In genomic region chr6:82753638-82754361, GRCm38 (mm10) we compare ENCODE assay signal across 9 mouse cellular contexts. TPM values are rescaled to one million over a fixed set of nuclear protein-coding genes. Genes with fewer than 3 reads are reported as not detected.
DNase-seq lines count a peak whose midpoint lies in the region; ATAC-seq and TF ChIP-seq lines count a peak whose summit lies in the region.
"Had no signal": no experiment of that assay in that cellular context is flagged by ENCODE, and none has a peak within 500 bp of the region (broad histone marks: within the 10 kb centered on the region; RNA-seq: fewer than 3 reads in every experiment).

No protein-coding gene starts in this region.

- TF ChIP-seq RAD21 in MEL (IDR thresholded peaks at IDR 0.05; ENCODE audit: low read depth, low read length), result no peak

- 0 out of 2 replicates have a peak overlapping the region, but pooled peaks have one; percentile 6 for H3K4me2 ChIP-seq in heart, embryonic 12.5 days

- no peak for TF ChIP-seq POLR2A in MEL (IDR thresholded peaks at IDR 0.05; ENCODE audit: control insufficient read depth in 1 of 2, insufficient read depth in 1 of 2, low read depth in 1 of 2, low read length in 2 of 2, poor library complexity in 1 of 2)
- no peak for TF ChIP-seq POLR2A in thymus, adult 2 months (IDR thresholded peaks at IDR 0.05; ENCODE audit: control insufficient read depth, extremely low read depth, insufficient read depth, low read length, poor library complexity)

- no peak overlapping the region for H3K4me3 ChIP-seq in heart, embryonic 10.5 days
- H3K4me3 ChIP-seq in MEL (ENCODE audit: control insufficient read depth in 1 of 2, insufficient read depth in 1 of 2, low read depth in 2 of 2, low read length in 2 of 2), result no peak overlapping the region
- no peak overlapping the region for H3K4me3 ChIP-seq in heart, embryonic 12.5 days
- H3K4me3 ChIP-seq in thymus, adult 2 months (ENCODE audit: control insufficient read depth, insufficient read depth, low read length), result no peak overlapping the region

- no peaks in the 10 kb centered on the region for H3K9me3 ChIP-seq in heart, embryonic 10.5 days
- H3K9me3 ChIP-seq in MEL (replicated peaks; ENCODE audit: insufficient read depth, low read length), result no peaks in the 10 kb centered on the region
- H3K9me3 ChIP-seq in heart, embryonic 12.5 days (replicated peaks), result no peaks in the 10 kb centered on the region

- peak overlapping the region; percentile 54; the same call in 1 of the 2 replicates for H3K27ac ChIP-seq in heart, embryonic 10.5 days
- H3K27ac ChIP-seq in MEL (ENCODE audit: control insufficient read depth, low read depth, low read length), result no peak overlapping the region
- H3K27ac ChIP-seq in heart, embryonic 12.5 days (ENCODE audit: poor library complexity, severe bottlenecking), result peak overlapping the region; percentile 73
- no peak overlapping the region for H3K27ac ChIP-seq in thymus, adult 2 months (ENCODE audit: control insufficient read depth, insufficient read depth, low read length)

- 65% methylated on average over 14 of the region's 14 CpGs for WGBS in heart, embryonic 10.5 days
- WGBS in heart, embryonic 12.5 days, result 63% methylated on average over 14 of the region's 14 CpGs
- 77% methylated on average over 14 of the region's 14 CpGs for WGBS in thymus, adult 2 months

- peaks cover 3% of the 10 kb centered on the region for H3K79me2 ChIP-seq in MEL (ENCODE audit: control insufficient read depth, insufficient read depth, low read length, poor library complexity)

- peaks cover 39% of the 10 kb centered on the region for H3K36me3 ChIP-seq in heart, embryonic 10.5 days
- H3K36me3 ChIP-seq in MEL (ENCODE audit: control insufficient read depth in 1 of 2, insufficient read depth in 2 of 2, low read length in 2 of 2), result peaks cover 14 to 17% of the 10 kb centered on the region in 2 experiments
- H3K36me3 ChIP-seq in heart, embryonic 12.5 days, result peaks cover 16% of the 10 kb centered on the region
- H3K36me3 ChIP-seq in thymus, adult 2 months (ENCODE audit: control insufficient read depth, insufficient read depth, low read length), result no peaks in the 10 kb centered on the region

- peaks cover 65% of the 10 kb centered on the region for H3K4me1 ChIP-seq in heart, embryonic 10.5 days
- H3K4me1 ChIP-seq in MEL (ENCODE audit: control insufficient read depth in 1 of 2, insufficient read depth in 2 of 2, low read length in 2 of 2), result peaks cover 13 to 33% of the 10 kb centered on the region in 2 experiments
- H3K4me1 ChIP-seq in heart, embryonic 12.5 days (replicated peaks), result peaks cover 68% of the 10 kb centered on the region
- no peaks in the 10 kb centered on the region; the same call in 1 of the 2 replicates for H3K4me1 ChIP-seq in thymus, adult 2 months (replicated peaks; ENCODE audit: control insufficient read depth, insufficient read depth, low read length)

- intact Hi-C loops in heart, postnatal 25 days (cut with DNase I), result no loop called here

- no peak overlapping the region for H3K9ac ChIP-seq in MEL (ENCODE audit: control insufficient read depth, low read depth, low read length, poor library complexity, severe bottlenecking)
- H3K9ac ChIP-seq in heart, embryonic 12.5 days, result no peak overlapping the region

- TF ChIP-seq EP300 in MEL (IDR thresholded peaks at IDR 0.05; ENCODE audit: low read depth in 1 of 2, low read length in 2 of 2), result peak in 1 of 2 experiments; percentile 40; a peak in 1 of 4 replicates

- no peaks in the 10 kb centered on the region for H3K27me3 ChIP-seq in heart, embryonic 10.5 days (ENCODE audit: insufficient read depth, poor library complexity, severe bottlenecking)
- H3K27me3 ChIP-seq in MEL (ENCODE audit: control insufficient read depth in 1 of 2, insufficient read depth in 2 of 2, low read length in 2 of 2), result no peaks in the 10 kb centered on the region
- no peaks in the 10 kb centered on the region for H3K27me3 ChIP-seq in heart, embryonic 12.5 days (replicated peaks)
- no peaks in the 10 kb centered on the region for H3K27me3 ChIP-seq in thymus, adult 2 months (ENCODE audit: control insufficient read depth, insufficient read depth, low read length)

- no peak for ATAC-seq in heart, embryonic 12.5 days (ENCODE audit: insufficient number of reproducible peaks, low FRiP score)
- peak; percentile 74 for ATAC-seq in megakaryocyte, adult 5-6 weeks (ENCODE audit: poor library complexity, severe bottlenecking)

- no peak for DNase-seq in heart, embryonic 10.5 days (ENCODE audit: low spot score)
- DNase-seq in heart, postnatal 25 days (ENCODE audit: low spot score), result no peak
- DNase-seq in MEL (ENCODE audit: low read depth, low spot score), result no peak
- no peak for DNase-seq in kidney, adult 8-10 months
- no peak for DNase-seq in thymus, adult 2 months
- no peak for DNase-seq in adrenal gland, adult 8-10 months
- DNase-seq: adrenal gland, postnatal 25 days had no signal

- TF ChIP-seq CTCF in MEL (IDR thresholded peaks at IDR 0.05 in 2 of 3, conservative IDR thresholded peaks at IDR 0.05 in 1 of 3; ENCODE audit: control insufficient read depth in 1 of 3, insufficient read depth in 1 of 3, low read depth in 2 of 3, low read length in 3 of 3, poor library complexity in 1 of 3, severe bottlenecking in 1 of 3), result peak in 2 of 3 experiments; percentile 34; a peak in 2 of 6 replicates
- no peak for TF ChIP-seq CTCF in thymus, adult 2 months (IDR thresholded peaks at IDR 0.05; ENCODE audit: borderline replicate concordance, control insufficient read depth, extremely low read depth, insufficient read depth, low read length, poor library complexity)

TF ChIP-seq in MEL, 35 proteins besides CTCF, POLR2A, EP300 and RAD21:
- TF ChIP-seq RCOR1 (IDR thresholded peaks at IDR 0.05; ENCODE audit: low read depth, low read length) (peak; percentile 34; the same call in 1 of the 2 replicates), TCF12 (IDR thresholded peaks at IDR 0.05; ENCODE audit: low read depth, low read length) (0 out of 2 replicates have a peak, but pooled peaks have one; percentile 39), SMC3 (IDR thresholded peaks at IDR 0.05; ENCODE audit: low read depth, low read length) (peak; percentile 14; the same call in 1 of the 2 replicates), GATA1 (IDR thresholded peaks at IDR 0.05; ENCODE audit: low read depth, low read length) (peak; percentile 43), USF1 (IDR thresholded peaks at IDR 0.05; ENCODE audit: low read depth, low read length) (no peak), ETS1 (IDR thresholded peaks at IDR 0.05; ENCODE audit: low read depth, low read length) (peak; percentile 37; the same call in 1 of the 2 replicates)

RNA-seq across cellular contexts. Expression of gene Hk2, which starts 20.5 kb away (rescaled TPM):
- polyA plus RNA-seq in heart, embryonic 10.5 days (2016; fragmentation: Nextera tagmentation; extraction: Ambion mirVana), result 42.2 and 44.8 TPM in 2 replicates
- total RNA-seq in heart, postnatal 25 days (2021), result 100 to 1,000 TPM; 268 to 296 TPM
- total RNA-seq in MEL (2012; rRNA removed), result 51.6 and 75.6 TPM in 2 replicates
- polyA plus RNA-seq in MEL (2012; ENCODE audit: insufficient read depth in 1 of 2, insufficient read length in 2 of 2, low read depth in 1 of 2, low replicate concordance in 2 of 2, missing spikeins in 1 of 2), result 10 to 100 TPM in 1 of 2 experiments, not detected in 1; 44.2 TPM
- polyA plus RNA-seq in heart, embryonic 12.5 days (2016; fragmentation: Nextera tagmentation; extraction: Ambion mirVana), result 35.0 and 35.2 TPM in 2 replicates
- 56.7 and 64.1 TPM in 2 replicates for total RNA-seq in megakaryocyte, adult 5-6 weeks (2015)
- total RNA-seq in megakaryocyte, adult 5-6 weeks (2017), result 70.2 and 71.2 TPM in 2 replicates
- polyA plus RNA-seq in thymus, adult 2 months (2012; rRNA removed), result 6.7 TPM in 2 replicates
- 10 to 100 TPM; 16.3 to 73.4 (median 57.0) TPM for total RNA-seq in adrenal gland, adult 8-10 months (2022)

RNA-seq across cellular contexts. Expression of gene Pole4, which starts 48.6 kb away (rescaled TPM):
- polyA plus RNA-seq in heart, embryonic 10.5 days (2016; fragmentation: Nextera tagmentation; extraction: Ambion mirVana), result 105 and 121 TPM in 2 replicates
- 10 to 100 TPM; 16.8 to 21.0 TPM for total RNA-seq in heart, postnatal 25 days (2021)
- 65.7 and 67.2 TPM in 2 replicates for total RNA-seq in MEL (2012; rRNA removed)
- 10 to 100 TPM in 1 of 2 experiments, not detected in 1; 76.7 TPM for polyA plus RNA-seq in MEL (2012; ENCODE audit: insufficient read depth in 1 of 2, insufficient read length in 2 of 2, low read depth in 1 of 2, low replicate concordance in 2 of 2, missing spikeins in 1 of 2)
- polyA plus RNA-seq in heart, embryonic 12.5 days (2016; fragmentation: Nextera tagmentation; extraction: Ambion mirVana), result 106 and 112 TPM in 2 replicates
- total RNA-seq in megakaryocyte, adult 5-6 weeks (2015), result 57.2 and 72.8 TPM in 2 replicates
- total RNA-seq in megakaryocyte, adult 5-6 weeks (2017), result 28.1 and 28.6 TPM in 2 replicates
- 19.2 and 20.4 TPM in 2 replicates for polyA plus RNA-seq in thymus, adult 2 months (2012; rRNA removed)
- 10 to 100 TPM; 27.4 to 40.4 (median 32.5) TPM for total RNA-seq in adrenal gland, adult 8-10 months (2022)

Comparison
In these comparisons a context has a peak if more than half of its experiments do, and no peak if none do; other contexts are left out.
1. H3K27ac ChIP-seq: peak in heart, embryonic 10.5 days (single experiment) and heart, embryonic 12.5 days (single experiment); none in MEL (single experiment) and thymus, adult 2 months (single experiment).